Mouse (Mus musculus) gastrocnemius, postnatal 25 days (tissue): Measurements from ENCODE around the gene Pcdh8. TPM values are rescaled to one million over a fixed set of nuclear protein-coding genes. Genes with fewer than 3 reads are reported as not detected.

Source experiments
- DNase-seq: peaks from one replicate; pipeline ENCODE4 v3.0.0; 2022
- microRNA-seq, 2 experiments: library from miRNA; unstranded; fragments of <30 nt; microRNA quantifications; one replicate each; pipeline ENCODE4 v1.2.0; 2021; ENCODE audit warnings: borderline replicate concordance in 2 of 2
- total RNA-seq, 2 experiments: library from RNA; stranded (reverse); gene quantifications; 1 replicate in 1 of 2; 2 replicates in 1 of 2; pipeline ENCODE4 v1.2.3; 2021

The Pcdh8 gene
- total RNA-seq, 2 experiments from 2014 or later = not detected

DNA sequence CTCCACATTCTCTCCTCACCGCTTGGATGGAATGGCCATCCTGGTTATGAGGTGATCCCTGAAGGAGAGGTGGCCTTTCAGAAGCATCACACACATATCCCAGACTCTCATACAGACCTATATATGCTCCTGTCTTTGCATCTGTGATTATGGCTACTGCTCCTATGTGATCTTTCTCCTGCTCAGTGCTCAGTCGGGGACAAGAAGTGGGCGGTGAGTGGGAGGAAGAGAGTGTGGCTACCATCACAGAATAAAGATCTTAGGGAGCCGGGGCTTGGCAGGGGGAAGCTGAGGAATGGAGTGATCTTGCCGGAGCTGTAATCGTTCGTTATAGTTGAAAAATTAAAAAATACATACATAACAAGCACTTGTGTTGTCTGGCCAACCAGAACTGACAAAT is 17.4 kb downstream of the Pcdh8 start:
- DNase-seq = no peak

DNA sequence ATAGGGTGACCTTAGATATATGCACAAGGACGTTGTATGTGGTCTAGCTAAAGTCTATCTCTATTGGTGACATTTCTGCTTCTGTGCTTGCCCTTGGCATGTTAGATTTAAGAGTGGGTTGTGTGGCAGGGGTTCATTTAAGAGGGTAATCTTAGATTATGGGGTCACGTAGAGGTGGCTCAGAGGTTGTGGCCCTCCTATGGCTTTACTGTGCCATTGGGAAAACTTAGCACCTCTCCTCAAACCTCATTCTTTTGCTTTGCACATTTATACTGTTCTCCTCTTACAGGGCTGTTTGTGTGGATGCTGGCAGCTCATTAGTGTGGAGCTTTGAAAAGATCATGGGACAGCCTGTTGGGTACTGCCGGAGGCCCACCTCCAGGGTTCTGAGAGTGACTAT is 30.6 kb downstream of the Pcdh8 start:
- no peak for DNase-seq

DNA sequence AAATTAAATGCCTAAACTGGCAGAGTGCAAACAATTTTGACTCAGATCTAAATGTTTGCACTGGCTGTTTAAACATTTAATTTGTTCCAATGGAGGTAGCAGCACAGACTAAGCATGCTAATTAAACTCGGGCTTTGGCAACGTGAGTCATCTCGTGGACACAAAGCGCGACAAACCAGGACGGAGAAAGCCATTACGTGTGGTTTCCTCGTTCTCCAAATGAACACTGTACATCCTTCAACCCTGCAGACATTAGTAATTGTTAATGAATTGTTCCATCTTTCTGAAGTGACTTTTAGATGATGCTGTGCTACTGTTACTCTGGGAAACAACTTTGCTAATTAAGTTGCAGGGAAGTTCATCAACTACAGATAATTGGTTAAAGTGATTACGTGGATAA is 32.7 kb downstream of the Pcdh8 start:
- DNase-seq = no peak

DNA sequence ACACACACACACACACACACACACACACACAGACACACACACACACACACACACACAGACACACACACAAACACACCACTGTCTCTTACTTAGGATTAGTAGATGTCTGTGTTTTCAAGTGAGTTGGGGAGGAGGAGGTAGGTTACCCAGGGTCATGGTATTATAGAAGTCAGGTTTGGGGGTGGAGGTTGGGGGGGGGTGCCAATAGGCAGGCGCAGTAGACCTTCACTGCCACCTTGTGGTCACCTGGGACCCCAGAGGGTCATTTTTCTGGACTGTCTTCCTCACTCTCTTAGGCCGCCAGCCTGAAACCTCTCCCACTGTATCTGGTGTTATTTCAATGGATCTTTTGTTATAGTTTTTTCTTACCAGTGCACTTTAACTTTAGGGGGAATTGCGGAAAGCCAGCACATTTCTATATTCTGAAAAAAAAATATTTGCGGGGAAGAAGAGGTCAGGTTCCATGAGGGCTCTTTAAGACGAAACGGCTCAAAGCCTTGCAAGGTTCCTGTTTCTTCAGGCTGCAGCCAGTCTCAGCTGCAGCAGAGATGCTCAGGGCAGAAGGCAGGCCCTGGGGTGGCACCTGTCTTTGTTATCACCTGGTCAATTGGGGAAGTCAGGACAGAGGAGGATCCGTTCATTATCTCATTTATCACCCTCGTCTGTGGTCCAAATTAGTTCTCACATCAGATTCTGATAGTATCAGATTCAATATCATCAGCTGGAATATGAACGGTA is 33.3 kb downstream of the Pcdh8 start:
- DNase-seq = no peak

DNA sequence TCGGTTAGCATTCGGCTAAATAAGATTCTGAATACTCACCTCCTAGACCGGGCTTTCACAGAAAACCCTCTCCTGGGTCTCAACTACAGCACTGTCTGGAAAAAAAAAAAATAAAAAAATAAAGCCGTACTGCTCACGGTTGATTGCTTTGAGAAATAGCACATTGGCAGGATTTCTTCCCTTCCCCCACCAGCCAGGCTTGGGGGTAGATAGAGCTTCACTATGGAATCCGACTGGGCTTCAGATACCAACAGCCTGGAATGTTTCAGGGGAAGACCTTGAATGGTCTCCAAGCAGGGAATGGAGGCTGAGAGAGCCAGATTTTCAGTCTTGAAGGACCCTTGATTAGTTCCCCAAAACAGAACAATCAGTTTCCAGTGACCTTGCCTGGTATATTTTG is 34.3 kb downstream of the Pcdh8 start:
- DNase-seq = no peak

DNA sequence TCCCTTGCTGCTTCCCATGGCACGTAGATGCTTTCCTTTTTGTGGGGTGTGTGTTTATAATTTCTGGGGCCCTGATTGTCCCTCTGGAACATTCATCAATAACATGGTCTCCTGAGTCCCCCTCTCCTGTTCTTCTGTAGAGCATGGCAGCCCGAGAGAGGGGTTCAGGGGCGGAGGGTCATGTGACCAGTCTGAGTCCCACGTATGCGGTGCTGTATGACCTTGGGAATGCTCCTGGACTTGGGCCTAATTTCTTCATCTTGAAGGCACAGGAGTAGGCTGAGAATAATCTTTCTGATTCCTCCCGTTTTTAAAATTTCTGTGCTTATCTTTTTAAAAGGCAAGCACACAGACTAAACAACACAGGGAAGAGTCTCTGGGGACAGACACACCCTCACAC is 37.6 kb downstream of the Pcdh8 start:
- DNase-seq = no peak

DNA sequence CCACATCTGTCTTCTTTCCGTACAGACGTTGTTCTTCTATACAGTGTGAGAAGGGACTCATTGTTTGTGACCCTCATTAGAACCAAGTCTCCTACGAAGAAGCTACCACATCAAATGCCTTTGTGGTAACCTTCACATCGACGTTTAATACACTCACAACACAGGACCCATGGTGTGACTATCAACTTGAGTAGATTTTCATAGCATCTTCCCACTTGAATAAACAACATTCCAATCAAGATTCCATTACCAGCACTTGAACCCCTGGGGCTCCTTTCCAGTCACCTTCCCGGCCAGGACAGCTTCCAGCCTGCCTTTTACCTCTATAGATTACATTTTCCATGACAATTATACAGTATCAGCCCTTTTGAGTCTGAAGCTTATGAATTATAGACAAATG is 42.3 kb downstream of the Pcdh8 start:
- DNase-seq = no peak

DNA sequence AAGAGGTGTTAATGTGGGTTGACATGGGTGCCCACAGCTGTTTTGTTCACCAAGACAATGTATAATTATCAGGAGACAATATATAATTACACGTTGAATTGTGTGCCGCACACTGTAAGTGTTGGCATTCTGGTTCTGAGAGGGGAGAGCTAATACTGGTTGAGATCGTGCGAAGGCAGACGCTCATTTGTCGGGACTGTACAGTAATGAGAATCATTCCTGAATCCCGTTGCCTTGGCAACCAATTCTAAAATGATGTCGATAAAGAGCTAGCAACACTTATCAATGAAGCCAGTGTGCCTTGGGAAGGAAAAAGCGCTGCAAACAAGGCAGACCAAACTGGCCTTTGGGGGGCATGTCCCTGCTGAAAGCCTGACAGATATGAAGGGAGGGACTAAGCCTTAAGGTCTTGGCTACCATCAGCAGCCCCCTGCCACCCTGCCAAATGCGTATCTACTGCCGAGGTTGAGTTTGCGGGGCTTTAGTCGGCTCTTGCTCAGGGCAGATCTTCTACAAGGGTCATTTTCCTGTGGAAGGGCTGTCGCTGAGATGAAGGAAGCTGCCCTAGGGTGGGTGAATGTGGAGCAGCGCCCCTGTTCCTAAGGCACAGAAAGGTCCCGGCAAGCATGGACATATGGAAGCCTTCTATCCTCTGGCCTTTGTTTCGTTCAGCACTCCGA is 47.0 kb downstream of the Pcdh8 start:
- DNase-seq = no peak

DNA sequence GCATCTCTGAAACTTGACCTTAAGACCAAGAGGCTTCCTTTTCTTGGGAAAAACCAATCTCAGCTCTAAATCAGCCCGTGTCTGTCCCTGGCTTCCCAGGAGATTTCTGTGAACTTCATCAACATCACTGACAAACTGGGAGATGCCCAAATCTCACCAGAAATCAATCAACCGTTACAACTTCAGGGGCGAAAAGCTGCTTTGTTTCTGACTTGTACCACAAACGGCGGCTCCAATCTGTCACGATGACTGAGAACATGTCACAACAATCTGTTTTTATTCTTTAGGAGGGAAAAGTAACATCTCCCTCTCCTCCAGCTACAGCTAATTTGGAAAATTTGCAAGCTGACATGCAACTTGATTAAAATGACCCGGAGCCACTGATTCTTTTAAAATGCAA is 48.9 kb downstream of the Pcdh8 start:
- no peak for DNase-seq

Small RNA genes within 50 kb of the gene (microRNA-seq; reads per million reads assigned to microRNA genes)
- 0 reads per million in 2 experiments for gene Mir759

Other genes starting within 250 kb of the Pcdh8 start
- gene Sugt1, start 183.6 kb downstream of the Pcdh8 start, total RNA-seq = 10 to 100 TPM; 75.7 to 81.7 TPM
- 1 to 10 TPM in 1 of 2 experiments, under 1 TPM in 1; 0.62 to 1.5 TPM for gene Cnmd, start 109.1 kb downstream of the Pcdh8 start, total RNA-seq
- gene Olfm4, start 212.8 kb upstream of the Pcdh8 start, total RNA-seq = not detected